Mouse (Mus musculus): ENCODE measurements around the gene Commd6.

DNA sequence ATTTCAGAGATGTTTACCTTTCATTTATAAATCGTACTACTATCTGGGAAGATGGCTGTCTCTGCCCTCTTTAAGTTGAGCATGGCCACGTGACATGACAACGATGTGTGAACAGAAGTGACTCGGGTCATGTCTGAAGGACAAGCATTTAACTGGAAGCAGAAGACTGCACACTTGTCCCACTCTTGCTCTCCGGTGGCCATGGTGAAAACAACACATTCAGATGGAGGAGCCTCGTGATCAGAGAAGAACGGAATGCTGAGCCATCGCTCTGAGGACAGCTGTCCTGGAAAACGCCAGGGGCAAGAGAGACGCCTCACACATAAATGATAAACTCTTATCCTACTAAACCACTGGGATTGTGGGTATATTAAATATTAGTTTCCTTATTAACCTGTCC, 29.8 kb downstream of the Commd6 start:
- TF ChIP-seq CTCF (IDR thresholded peaks at IDR 0.05; ENCODE audit: control insufficient read depth, insufficient read depth, low read length), result no peak
- TF ChIP-seq POLR2A (IDR thresholded peaks at IDR 0.05; ENCODE audit: borderline replicate concordance, control insufficient read depth, low read depth, low read length), result no peak

Data from bone marrow, adult 2 months (tissue).